Mouse (Mus musculus) bone marrow, adult 2 months (tissue): ENCODE data around the gene Drg2.

Source experiments
- CTCF ChIP-seq: fragments of 200-500 bp; IDR thresholded peaks from 2 replicates; pipeline ENCODE4 v1.5.1; 2011; ENCODE audit warnings: low read length, control low read depth; ENCODE audit not compliant: control insufficient read depth, insufficient read depth
- POLR2A ChIP-seq: fragments of 200-500 bp; IDR thresholded peaks from 2 replicates; pipeline ENCODE4 v1.6.1; 2011; ENCODE audit warnings: low read depth, mild to moderate bottlenecking, control low read depth, low read length, borderline replicate concordance; ENCODE audit not compliant: control insufficient read depth

DNA sequence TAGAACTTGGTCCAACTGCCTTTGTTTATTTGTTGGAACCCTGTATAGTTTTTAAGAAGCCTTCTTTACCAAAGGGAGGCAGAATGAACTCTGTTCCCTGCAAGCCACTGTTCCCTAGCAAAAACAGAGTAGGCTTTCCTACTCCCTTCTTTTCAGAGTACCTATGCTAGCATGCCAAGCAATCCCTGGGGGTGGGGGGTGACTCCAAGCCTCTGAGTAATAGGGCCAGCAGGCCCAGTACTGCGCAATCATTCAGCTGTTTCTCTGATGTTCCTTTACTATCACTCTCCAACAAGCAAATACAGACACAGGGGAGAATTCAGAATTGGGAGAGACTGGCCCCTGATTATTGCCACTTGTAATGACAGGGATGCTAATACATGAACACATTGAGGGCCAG is 47.8 kb upstream of the Drg2 start:
- TF ChIP-seq CTCF (no peak), POLR2A (no peak)
